Mouse (Mus musculus): ENCODE results near the gene Ttc28.

- TF ChIP-seq CTCF (conservative IDR thresholded peaks at IDR 0.05 in 1 of 2, IDR thresholded peaks at IDR 0.05 in 1 of 2; ENCODE audit: low read depth in 2 of 2, low read length in 2 of 2), result no peak
- TF ChIP-seq CHD2 (IDR thresholded peaks at IDR 0.05; ENCODE audit: low read length), result no peak
- TF ChIP-seq ETS1 (conservative IDR thresholded peaks at IDR 0.05; ENCODE audit: low read depth, low read length), result no peak
- no peak for TF ChIP-seq JUND (conservative IDR thresholded peaks at IDR 0.05; ENCODE audit: low read depth, low read length)
- no peak for TF ChIP-seq POLR2A (IDR thresholded peaks at IDR 0.05; ENCODE audit: low read depth, low read length)
- no peak for TF ChIP-seq TBP (conservative IDR thresholded peaks at IDR 0.05; ENCODE audit: low read depth, low read length)
- TF ChIP-seq ZMIZ1 (IDR thresholded peaks at IDR 0.05; ENCODE audit: low read depth, low read length), result no peak
- TF ChIP-seq E2F4 (IDR thresholded peaks at IDR 0.05; ENCODE audit: insufficient replicate concordance, low read depth, low read length), result no peak
- TF ChIP-seq UBTF (IDR thresholded peaks at IDR 0.05; ENCODE audit: low read depth, low read length), result no peak
- no peak for TF ChIP-seq IRF4 (IDR thresholded peaks at IDR 0.05; ENCODE audit: low read depth, low read length)
- no peak for TF ChIP-seq EP300 (IDR thresholded peaks at IDR 0.05; ENCODE audit: low read length)
- TF ChIP-seq GABPA (IDR thresholded peaks at IDR 0.05; ENCODE audit: insufficient replicate concordance, low read depth, low read length), result no peak
- no peak for TF ChIP-seq RAD21 (IDR thresholded peaks at IDR 0.05; ENCODE audit: low read depth, low read length)
Observed at GRCm38 (mm10) chr5:111170383-111170782, 290.8 kb downstream of the Ttc28 start.

All from CH12.LX (cell line).